Mouse (Mus musculus): Measurements from ENCODE around the gene Ahcyl2.

Ahcyl2 gene

DNA sequence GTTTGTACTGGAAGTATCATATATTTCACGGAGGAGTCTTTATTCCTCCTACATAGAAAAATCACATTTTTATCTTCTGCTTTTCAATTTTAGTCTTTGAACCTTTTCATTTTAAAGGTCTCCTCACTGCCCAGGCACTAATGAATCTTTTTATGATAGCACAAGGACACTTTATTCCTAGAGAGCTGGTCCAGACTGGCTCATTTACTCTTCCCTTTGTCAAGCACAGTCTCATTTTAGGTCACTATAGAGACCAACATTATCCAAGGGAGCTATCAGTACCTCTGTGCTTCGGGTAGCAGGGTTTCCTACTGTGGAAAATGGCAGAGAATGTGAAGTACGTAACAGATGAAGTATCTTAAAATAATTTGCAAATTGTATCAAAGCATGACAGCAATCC lies 190.9 kb downstream of the Ahcyl2 start:
- DNase-seq (ENCODE audit: extremely low spot score, low read depth, low spot score): no peak

DNA sequence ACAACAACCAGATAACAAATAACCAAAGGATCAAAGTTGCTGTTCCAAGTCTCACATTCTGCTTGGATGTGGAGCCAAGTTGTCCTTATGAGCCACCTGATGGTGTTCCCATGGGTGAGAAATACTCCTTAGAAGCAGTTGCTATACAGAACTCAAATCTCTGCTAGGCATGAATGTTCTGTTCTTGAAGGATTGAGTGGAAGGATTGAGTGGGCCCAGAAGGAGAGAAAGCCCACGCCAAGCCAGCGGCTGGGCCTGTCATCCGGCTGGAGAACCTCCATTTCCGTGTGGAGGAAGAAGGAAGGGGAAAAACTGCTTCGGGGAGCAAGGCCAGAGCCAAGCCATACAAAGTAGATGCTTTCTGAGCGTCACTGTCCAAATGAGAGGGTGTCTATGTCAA lies 193.3 kb downstream of the Ahcyl2 start:
- DNase-seq (ENCODE audit: extremely low spot score, low read depth, low spot score): no peak
